Mouse (Mus musculus): ENCODE data around the gene Rabep1. TPM values are rescaled to one million over a fixed set of nuclear protein-coding genes. Genes with fewer than 3 reads are reported as not detected.

The Rabep1 gene
- polyA plus RNA-seq, 1 experiment from 2014 or later: 40.7 TPM

DNA sequence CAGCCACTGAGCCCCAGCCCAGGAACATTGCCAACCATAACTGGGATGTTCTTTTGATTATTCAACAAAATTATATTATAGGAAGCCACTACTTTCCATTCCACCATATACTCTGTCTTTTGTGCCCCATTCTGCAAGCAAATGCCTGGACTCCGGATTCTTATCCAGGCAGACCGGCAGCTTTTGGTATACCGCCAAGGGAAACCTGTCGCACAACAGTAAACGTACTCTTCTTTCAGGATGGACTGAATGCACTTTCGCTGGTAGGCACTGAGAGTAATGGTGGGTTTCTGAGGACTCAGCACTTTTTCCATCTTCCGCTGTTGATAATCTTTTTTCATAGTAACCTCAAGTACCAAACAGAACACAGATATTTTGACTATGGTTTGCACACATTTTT lies 99.1 kb downstream of the Rabep1 start:
- no peak for ATAC-seq (ENCODE audit: insufficient read depth, low FRiP score, low TSS enrichment)
- H3K4me1 ChIP-seq (ENCODE audit: control insufficient read depth, insufficient read depth, low read length): no peaks in the 10 kb centered on the region
- peaks cover 10% of the 10 kb centered on the region for H3K36me3 ChIP-seq (ENCODE audit: control insufficient read depth, insufficient read depth, low read length)

DNA sequence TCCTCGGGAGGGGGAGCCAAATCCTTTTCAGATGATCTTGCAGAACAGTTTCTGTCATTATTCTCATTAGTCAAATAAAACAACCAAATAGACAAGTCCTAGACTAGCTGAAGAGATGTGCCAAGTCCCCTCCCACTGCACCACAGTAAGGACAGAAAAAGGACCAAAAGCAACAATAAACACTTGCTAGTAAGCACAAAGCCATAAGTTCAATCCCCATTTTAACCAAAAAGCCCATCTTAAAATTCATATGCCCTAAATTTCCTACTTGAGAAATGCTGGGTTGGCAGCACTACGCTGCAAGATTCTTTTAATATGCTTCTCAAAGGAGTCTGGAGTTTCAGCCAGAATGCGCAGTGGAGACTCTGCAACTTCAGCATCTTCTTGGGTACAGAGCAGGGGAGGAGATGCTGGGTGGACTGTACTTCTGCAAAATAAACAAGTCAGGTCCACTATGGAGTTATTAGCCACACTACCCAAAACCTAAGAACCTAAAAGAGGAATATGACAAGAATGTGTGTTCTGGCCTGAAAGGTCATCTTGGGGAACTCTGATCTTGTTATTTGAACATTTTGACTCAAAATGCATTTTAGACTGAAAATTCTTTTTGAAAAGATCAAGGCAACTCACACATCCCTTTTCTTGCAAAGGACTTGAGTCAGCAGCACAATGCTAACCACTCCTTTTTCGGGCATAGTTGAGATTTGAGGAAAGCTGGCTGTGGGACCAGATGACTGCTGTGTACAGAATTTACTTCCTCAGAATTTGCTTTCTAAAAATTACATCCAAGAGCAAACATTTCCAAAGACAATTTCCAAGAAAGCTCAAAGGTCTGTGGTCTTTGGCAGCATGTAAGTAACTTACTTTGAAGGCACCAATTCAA lies 100.6 kb downstream of the Rabep1 start:
- Histone ChIP-seq H3K27ac (ENCODE audit: low read depth, low read length) (no peak overlapping the region), H3K27me3 (ENCODE audit: control insufficient read depth, insufficient read depth, low read length) (no peaks in the 10 kb centered on the region), H3K9me3 (ENCODE audit: control insufficient read depth, low read length) (no peaks in the 10 kb centered on the region), H3K9ac (ENCODE audit: low read length) (no peak overlapping the region), H3K4me2 (ENCODE audit: low read depth) (no peak overlapping the region), H3K36me3 (ENCODE audit: control insufficient read depth, insufficient read depth, low read length) (peaks cover 14% of the 10 kb centered on the region), H3K4me3 (ENCODE audit: low read depth, low read length) (no peak overlapping the region), H3K4me1 (ENCODE audit: control insufficient read depth, insufficient read depth, low read length) (no peaks in the 10 kb centered on the region)
- WGBS: 94% methylated on average over 4 of the region's 4 CpGs
- no peak for ATAC-seq (ENCODE audit: insufficient read depth, low FRiP score, low TSS enrichment)
- no peak for DNase-seq (ENCODE audit: low spot score)

More for the DNA sequence above, 99.1 kb downstream of the Rabep1 start:
- Histone ChIP-seq H3K9ac (ENCODE audit: low read length) (no peak overlapping the region), H3K9me3 (ENCODE audit: control insufficient read depth, low read length) (no peaks in the 10 kb centered on the region), H3K27ac (ENCODE audit: low read depth, low read length) (no peak overlapping the region), H3K4me3 (ENCODE audit: low read depth, low read length) (no peak overlapping the region), H3K4me2 (ENCODE audit: low read depth) (no peak overlapping the region), H3K27me3 (ENCODE audit: control insufficient read depth, insufficient read depth, low read length) (no peaks in the 10 kb centered on the region)
- 95% methylated on average over 7 of the region's 7 CpGs for WGBS
- no peak for DNase-seq (ENCODE audit: low spot score)

DNA sequence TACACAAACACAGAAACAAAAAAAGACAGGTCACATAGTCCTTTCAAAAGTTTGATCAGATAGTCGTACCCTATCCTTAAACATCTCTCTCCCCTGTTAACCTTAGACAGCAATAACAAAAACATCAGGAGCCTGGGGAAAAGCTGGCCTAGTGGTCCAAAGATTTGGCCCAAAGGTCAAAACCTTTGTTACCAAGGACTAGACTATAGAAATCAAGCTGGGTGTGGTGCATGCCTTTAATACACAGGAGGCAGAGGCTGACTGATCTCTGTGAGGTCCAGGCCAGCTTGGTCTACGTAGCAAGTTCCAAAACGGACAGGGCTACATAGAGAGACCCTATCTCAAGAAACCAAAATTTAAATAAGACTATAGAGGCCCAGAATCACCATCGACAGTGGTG lies 110.1 kb downstream of the Rabep1 start:
- no peak overlapping the region for H3K27ac ChIP-seq (ENCODE audit: low read depth, low read length)
- 94% methylated on average over 4 of the region's 4 CpGs for WGBS
- H3K9ac ChIP-seq (ENCODE audit: low read length): no peak overlapping the region
- DNase-seq (ENCODE audit: low spot score) (no peak), ATAC-seq (ENCODE audit: insufficient read depth, low FRiP score, low TSS enrichment) (no peak)
- peaks cover 24% of the 10 kb centered on the region for H3K36me3 ChIP-seq (ENCODE audit: control insufficient read depth, insufficient read depth, low read length)
- H3K4me2 ChIP-seq (ENCODE audit: low read depth): no peak overlapping the region
- no peak overlapping the region for H3K4me3 ChIP-seq (ENCODE audit: low read depth, low read length)
- H3K9me3 ChIP-seq (ENCODE audit: control insufficient read depth, low read length): no peaks in the 10 kb centered on the region
- H3K27me3 ChIP-seq (ENCODE audit: control insufficient read depth, insufficient read depth, low read length): no peaks in the 10 kb centered on the region
- no peaks in the 10 kb centered on the region for H3K4me1 ChIP-seq (ENCODE audit: control insufficient read depth, insufficient read depth, low read length)

DNA sequence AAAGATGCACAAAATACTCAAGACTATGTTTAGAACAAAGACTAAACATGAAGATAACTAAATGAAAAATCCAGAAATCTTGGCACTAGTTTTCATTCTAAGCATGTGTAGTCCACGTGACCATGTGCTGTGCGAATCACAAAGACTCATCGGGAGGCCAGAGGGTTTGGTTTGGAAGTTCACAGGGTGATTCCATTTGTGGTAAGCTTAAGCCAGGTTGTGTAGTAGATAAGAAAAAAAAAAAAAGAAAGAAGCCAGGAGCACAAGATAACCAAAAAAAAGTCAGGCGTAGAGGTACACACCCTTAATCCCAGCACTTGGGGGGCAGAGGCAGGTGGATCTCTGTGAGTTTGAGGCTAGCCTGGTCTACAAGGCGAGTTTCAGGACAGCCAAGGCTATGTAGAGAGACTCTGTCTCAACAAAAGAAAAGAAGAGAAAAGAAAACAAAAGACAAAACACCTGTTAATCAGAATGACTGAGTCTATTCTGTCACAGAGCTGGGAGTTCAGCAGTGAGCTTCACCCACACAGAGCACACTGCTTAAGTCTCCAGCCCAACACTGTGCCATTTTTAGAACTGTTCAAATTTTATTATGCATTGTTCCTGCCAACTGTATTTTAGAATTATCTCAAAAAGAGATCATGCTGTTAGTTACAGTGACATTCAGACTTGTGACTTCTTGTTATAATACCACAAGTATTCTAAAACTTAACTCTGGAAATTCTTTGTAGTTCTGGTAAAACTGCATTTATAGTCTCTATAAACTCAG lies 116.4 kb downstream of the Rabep1 start:
- no peaks in the 10 kb centered on the region for H3K27me3 ChIP-seq (ENCODE audit: control insufficient read depth, insufficient read depth, low read length)
- H3K4me2 ChIP-seq (ENCODE audit: low read depth): no peak overlapping the region
- H3K9me3 ChIP-seq (ENCODE audit: control insufficient read depth, low read length): no peaks in the 10 kb centered on the region
- H3K36me3 ChIP-seq (ENCODE audit: control insufficient read depth, insufficient read depth, low read length): peaks cover 20% of the 10 kb centered on the region
- ATAC-seq (ENCODE audit: insufficient read depth, low FRiP score, low TSS enrichment) (no peak), DNase-seq (ENCODE audit: low spot score) (no peak)
- 94% methylated on average over 5 of the region's 5 CpGs for WGBS
- H3K4me3 ChIP-seq (ENCODE audit: low read depth, low read length): no peak overlapping the region
- H3K4me1 ChIP-seq (ENCODE audit: control insufficient read depth, insufficient read depth, low read length): no peaks in the 10 kb centered on the region
- no peak overlapping the region for H3K27ac ChIP-seq (ENCODE audit: low read depth, low read length)
- H3K9ac ChIP-seq (ENCODE audit: low read length): no peak overlapping the region

- Histone ChIP-seq H3K36me3 (ENCODE audit: control insufficient read depth, insufficient read depth, low read length) (peaks cover 8% of the 10 kb centered on the region), H3K4me2 (ENCODE audit: low read depth) (no peak overlapping the region)
- 76% methylated on average over 4 of the region's 4 CpGs for WGBS
Measured at GRCm38 (mm10) chr11:70964222-70964907, 119.8 kb downstream of the Rabep1 start.

GRCm38 (mm10) chr11:70969271-70969794 lies 124.8 kb downstream of the Rabep1 start:
- no peak for ATAC-seq (ENCODE audit: insufficient read depth, low FRiP score, low TSS enrichment)
- WGBS: 2% methylated on average over 25 of the region's 25 CpGs

More at GRCm38 (mm10) chr11:70964222-70964907, 119.8 kb downstream of the Rabep1 start:
- no peak for ATAC-seq (ENCODE audit: insufficient read depth, low FRiP score, low TSS enrichment)
- Histone ChIP-seq H3K27me3 (ENCODE audit: control insufficient read depth, insufficient read depth, low read length) (no peaks in the 10 kb centered on the region), H3K27ac (ENCODE audit: low read depth, low read length) (no peak overlapping the region), H3K4me3 (ENCODE audit: low read depth, low read length) (no peak overlapping the region), H3K4me1 (ENCODE audit: control insufficient read depth, insufficient read depth, low read length) (peaks cover 8% of the 10 kb centered on the region; the same call in 1 of the 2 replicates), H3K9me3 (ENCODE audit: control insufficient read depth, low read length) (no peaks in the 10 kb centered on the region), H3K9ac (ENCODE audit: low read length) (no peak overlapping the region)
- no peak for DNase-seq (ENCODE audit: low spot score)

DNA sequence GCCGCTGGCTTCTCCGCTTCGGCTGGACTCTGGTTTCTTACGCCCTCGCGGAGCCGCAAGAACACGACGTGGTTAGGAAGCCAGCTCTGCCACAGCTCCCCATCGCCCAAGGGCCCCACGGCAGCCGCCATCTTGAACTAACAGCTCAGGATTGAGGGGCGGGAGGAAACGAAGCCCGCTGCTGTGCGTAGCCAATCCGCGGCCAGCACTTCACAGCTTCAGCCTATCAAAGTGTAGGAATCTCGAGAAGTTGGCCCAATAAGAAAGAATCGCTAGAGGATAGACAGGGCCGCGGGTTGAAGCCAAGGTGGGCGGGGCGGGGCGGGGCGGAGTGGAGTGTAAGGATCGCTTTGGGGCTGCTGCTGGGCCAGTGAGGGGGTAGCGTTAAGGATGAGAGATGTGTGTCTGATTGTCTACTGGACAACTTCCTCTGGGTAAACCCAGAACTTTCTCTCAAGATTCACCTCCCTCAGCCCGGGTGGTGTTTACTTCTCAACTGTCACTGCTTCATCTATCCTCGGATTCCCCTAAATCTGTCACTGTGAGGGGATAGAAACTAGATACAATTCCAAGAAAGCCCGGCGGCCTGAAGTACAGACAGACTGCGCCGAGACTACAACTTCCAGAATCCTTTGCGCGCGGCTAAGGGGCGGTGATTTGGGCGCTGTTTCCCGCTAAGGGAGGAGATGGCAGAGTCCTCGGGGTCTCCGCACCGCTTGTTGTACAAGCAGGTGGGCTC lies 125.4 kb downstream of the Rabep1 start, which contains the start of the genes Nup88 and Rpain:
Nup88 (minus strand) TSS at position 153 of the 739 bp plus-strand sequence.
Rpain (plus strand) TSS at position 393 of the 739 bp plus-strand sequence.
- ATAC-seq (ENCODE audit: insufficient read depth, low FRiP score, low TSS enrichment) (peak; percentile 98), DNase-seq (ENCODE audit: low spot score) (peak; percentile 94)
- Histone ChIP-seq H3K4me2 (ENCODE audit: low read depth) (peak within 1 kb of the TSS; percentile 77), H3K4me3 (ENCODE audit: low read depth, low read length) (peak within 1 kb of the TSS; percentile 93), H3K9ac (ENCODE audit: low read length) (peak within 1 kb of the TSS; percentile 89), H3K36me3 (ENCODE audit: control insufficient read depth, insufficient read depth, low read length) (peaks cover 4% of the 10 kb centered on the region; the same call in 1 of the 2 replicates), H3K27me3 (ENCODE audit: control insufficient read depth, insufficient read depth, low read length) (no peaks in the 10 kb centered on the region), H3K4me1 (ENCODE audit: control insufficient read depth, insufficient read depth, low read length) (peaks cover 8% of the 10 kb centered on the region; the same call in 1 of the 2 replicates), H3K9me3 (ENCODE audit: control insufficient read depth, low read length) (no peaks in the 10 kb centered on the region), H3K27ac (ENCODE audit: low read depth, low read length) (peak within 1 kb of the TSS; percentile 73; the same call in 1 of the 2 replicates)
- under 1% methylated on average over 43 of the region's 43 CpGs for WGBS

More at GRCm38 (mm10) chr11:70969271-70969794, 124.8 kb downstream of the Rabep1 start:
- H3K4me1 ChIP-seq (ENCODE audit: control insufficient read depth, insufficient read depth, low read length): peaks cover 8% of the 10 kb centered on the region; the same call in 1 of the 2 replicates
- H3K36me3 ChIP-seq (ENCODE audit: control insufficient read depth, insufficient read depth, low read length): peaks cover 6% of the 10 kb centered on the region
- H3K4me3 ChIP-seq (ENCODE audit: low read depth, low read length): peak overlapping the region; percentile 93
- peak overlapping the region; percentile 73; the same call in 1 of the 2 replicates for H3K27ac ChIP-seq (ENCODE audit: low read depth, low read length)
- DNase-seq (ENCODE audit: low spot score): no peak
- no peaks in the 10 kb centered on the region for H3K27me3 ChIP-seq (ENCODE audit: control insufficient read depth, insufficient read depth, low read length)
- H3K4me2 ChIP-seq (ENCODE audit: low read depth): peak overlapping the region; percentile 72
- H3K9ac ChIP-seq (ENCODE audit: low read length): peak overlapping the region; percentile 89
- H3K9me3 ChIP-seq (ENCODE audit: control insufficient read depth, low read length): no peaks in the 10 kb centered on the region
